Mouse (Mus musculus) right cerebral cortex, postnatal 4 days (tissue): ENCODE data around the gene Ifnz.
A peak's percentile ranks its signal among the peaks of the same experiment; 100 is the strongest.
"Not testable (repeated sequence)": the region's sequence is repeated elsewhere in the genome, so short reads cannot be mapped to it uniquely, and the experiment has no call there.

ENCODE experiments used
- DNase-seq: peaks from one replicate; pipeline ENCODE4 v3.0.0-alpha.2; 2022

Ifnz gene

GRCm38 (mm10) chr4:88781831-88782230 is at the start of gene Ifnz:
TSS of gene Ifnz (plus strand) at chr4:88782131.
- not testable (repeated sequence) for DNase-seq

GRCm38 (mm10) chr4:88738480-88738879 is 43.5 kb upstream of the Ifnz start:
- DNase-seq, result peak; percentile 53

GRCm38 (mm10) chr4:88739036-88739435 is 42.9 kb upstream of the Ifnz start:
- DNase-seq, result no peak

- no peak for DNase-seq
These were observed 40.5 kb upstream of the Ifnz start for GRCm38 (mm10) chr4:88741426-88741825.

- no peak for DNase-seq
These were observed 39.1 kb upstream of the Ifnz start for GRCm38 (mm10) chr4:88742771-88743371.

- DNase-seq, result no peak
These were observed 37.7 kb upstream of the Ifnz start for GRCm38 (mm10) chr4:88744207-88744606.

- DNase-seq, result no peak
These were observed 32.0 kb upstream of the Ifnz start for GRCm38 (mm10) chr4:88749926-88750325.

GRCm38 (mm10) chr4:88754818-88755340 is 27.1 kb upstream of the Ifnz start, which contains the start of gene Gm13271:
TSS of gene Gm13271 (plus strand) at chr4:88754868.
- peak; percentile 48 for DNase-seq

- DNase-seq, result not testable (repeated sequence)
These were observed 25.1 kb upstream of the Ifnz start for GRCm38 (mm10) chr4:88756581-88757513.

GRCm38 (mm10) chr4:88757628-88758031 is 24.3 kb upstream of the Ifnz start:
- peak; percentile 76 for DNase-seq

GRCm38 (mm10) chr4:88758751-88759150 is 23.2 kb upstream of the Ifnz start:
- not testable (repeated sequence) for DNase-seq

- peak; percentile 22 for DNase-seq
These were observed 22.2 kb upstream of the Ifnz start, which contains the start of gene Gm13283 for GRCm38 (mm10) chr4:88759610-88760268. TSS of gene Gm13283 (plus strand) at chr4:88760119.

GRCm38 (mm10) chr4:88760431-88760830 is 21.5 kb upstream of the Ifnz start:
- DNase-seq, result not testable (repeated sequence)

GRCm38 (mm10) chr4:88761776-88762175 is 20.2 kb upstream of the Ifnz start:
- DNase-seq, result peak; percentile 65

GRCm38 (mm10) chr4:88762341-88762740 is 19.6 kb upstream of the Ifnz start:
- DNase-seq, result not testable (repeated sequence)

- DNase-seq, result not testable (repeated sequence)
These were observed 18.4 kb upstream of the Ifnz start for GRCm38 (mm10) chr4:88763384-88764018.

- not testable (repeated sequence) for DNase-seq
These were observed 8.4 kb upstream of the Ifnz start, which contains the start of gene Gm13290 for GRCm38 (mm10) chr4:88773534-88773933. TSS of gene Gm13290 (plus strand) at chr4:88773834.

GRCm38 (mm10) chr4:88776622-88777021 is 5.3 kb upstream of the Ifnz start, which contains the start of gene Gm13289:
TSS of gene Gm13289 (plus strand) at chr4:88776922.
- not testable (repeated sequence) for DNase-seq

GRCm38 (mm10) chr4:88779550-88779949 is 2.4 kb upstream of the Ifnz start, which contains the start of gene Gm13272:
TSS of gene Gm13272 (plus strand) at chr4:88779850.
- DNase-seq, result not testable (repeated sequence)

GRCm38 (mm10) chr4:88780320-88780719 is 1.6 kb upstream of the Ifnz start:
- not testable (repeated sequence) for DNase-seq

GRCm38 (mm10) chr4:88782335-88782734 is 404 bp downstream of the Ifnz start:
- DNase-seq, result not testable (repeated sequence)

- not testable (repeated sequence) for DNase-seq
These were observed 3.5 kb downstream of the Ifnz start, which contains the start of gene Gm13276 for GRCm38 (mm10) chr4:88785409-88785808. TSS of gene Gm13276 (plus strand) at chr4:88785709.
